Mouse (Mus musculus): ENCODE measurements around the gene Rdm1.

The Rdm1 gene

DNA sequence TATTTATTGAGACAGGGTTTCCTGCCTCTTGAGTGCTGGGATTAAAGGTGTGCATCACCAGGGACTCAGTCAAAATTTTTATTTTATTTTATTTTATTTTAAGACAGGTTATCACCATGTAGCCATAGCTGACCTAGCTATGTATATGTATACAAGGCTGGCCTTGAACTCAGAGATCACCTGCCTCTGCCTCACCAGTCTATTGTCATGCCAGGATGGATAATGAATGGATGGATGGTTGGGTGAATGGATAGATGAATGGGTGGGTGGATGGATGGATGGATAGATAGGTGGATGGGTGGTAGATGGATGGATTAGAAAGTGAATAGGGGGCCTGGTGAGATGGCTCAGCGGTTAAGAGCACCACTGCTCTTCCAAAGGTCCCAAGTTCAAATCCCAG lies 55.0 kb downstream of the Rdm1 start:
- DNase-seq, result no peak

- DNase-seq, result no peak
Observed at GRCm38 (mm10) chr11:101682410-101682960, 55.5 kb downstream of the Rdm1 start.
